Mouse (Mus musculus) small intestine, adult 2 months (tissue): ENCODE data around the gene Cers2. TPM values are rescaled to one million over a fixed set of nuclear protein-coding genes. Genes with fewer than 3 reads are reported as not detected.
A peak's percentile ranks its signal among the peaks of the same experiment; 100 is the strongest.

Source experiments
- H3K27ac ChIP-seq: fragments of 200-500 bp; 2 replicates; pipeline ENCODE4 v1.5.1; 2012; ENCODE audit warnings: low read depth, low read length, control low read depth, inconsistent platforms; ENCODE audit not compliant: insufficient read depth
- H3K27me3 ChIP-seq: fragments of 200-500 bp; 2 replicates; pipeline ENCODE4 v1.6.1; 2012; ENCODE audit warnings: mild to moderate bottlenecking, moderate library complexity, low read length, inconsistent platforms; ENCODE audit not compliant: control insufficient read depth, insufficient read depth
- H3K36me3 ChIP-seq: fragments of 200-500 bp; 2 replicates; pipeline ENCODE4 v1.6.1; 2012; ENCODE audit warnings: mild to moderate bottlenecking, low read length, control low read depth, inconsistent platforms; ENCODE audit not compliant: control insufficient read depth, insufficient read depth
- H3K4me1 ChIP-seq: fragments of 200-500 bp; 2 replicates; pipeline ENCODE4 v1.6.1; 2012; ENCODE audit warnings: low read length, inconsistent platforms, mixed read lengths; ENCODE audit not compliant: control insufficient read depth, insufficient read depth, insufficient read length
- H3K4me3 ChIP-seq: fragments of 200-500 bp; 2 replicates; pipeline ENCODE4 v1.5.1; 2012; ENCODE audit warnings: low read depth, mild to moderate bottlenecking, control low read depth, inconsistent platforms, low read length, moderate library complexity
- CTCF ChIP-seq: fragments of 200-500 bp; IDR thresholded peaks from 2 replicates; pipeline ENCODE4 v1.5.1; 2012; ENCODE audit warnings: low read depth, mild to moderate bottlenecking, control low read depth, inconsistent platforms, low read length, moderate library complexity, mixed read lengths; ENCODE audit not compliant: insufficient replicate concordance, insufficient read length; ENCODE audit errors: extremely low read depth
- POLR2A ChIP-seq: fragments of 200-500 bp; IDR thresholded peaks from 2 replicates; pipeline ENCODE4 v1.6.1; 2012; ENCODE audit warnings: low read depth, mild to moderate bottlenecking, control low read depth, inconsistent platforms, low read length, moderate library complexity
- WGBS: fragments of 180-500 bp; shearing (Covaris S2); methylation state at CpG from one replicate; pipeline ENCODE4 v1.1.7; 2018; 5-methylcytosine and 5-hydroxymethylcytosine counted together
- polyA plus RNA-seq: library from polyadenylated mRNA; depleted of rRNA; stranded (reverse); fragments of >200 nt; gene quantifications from 2 replicates; pipeline ENCODE4 v1.2.3, GENCODE M21; 2012

Cers2 gene
- polyA plus RNA-seq, 1 experiment = 84.0 TPM

DNA sequence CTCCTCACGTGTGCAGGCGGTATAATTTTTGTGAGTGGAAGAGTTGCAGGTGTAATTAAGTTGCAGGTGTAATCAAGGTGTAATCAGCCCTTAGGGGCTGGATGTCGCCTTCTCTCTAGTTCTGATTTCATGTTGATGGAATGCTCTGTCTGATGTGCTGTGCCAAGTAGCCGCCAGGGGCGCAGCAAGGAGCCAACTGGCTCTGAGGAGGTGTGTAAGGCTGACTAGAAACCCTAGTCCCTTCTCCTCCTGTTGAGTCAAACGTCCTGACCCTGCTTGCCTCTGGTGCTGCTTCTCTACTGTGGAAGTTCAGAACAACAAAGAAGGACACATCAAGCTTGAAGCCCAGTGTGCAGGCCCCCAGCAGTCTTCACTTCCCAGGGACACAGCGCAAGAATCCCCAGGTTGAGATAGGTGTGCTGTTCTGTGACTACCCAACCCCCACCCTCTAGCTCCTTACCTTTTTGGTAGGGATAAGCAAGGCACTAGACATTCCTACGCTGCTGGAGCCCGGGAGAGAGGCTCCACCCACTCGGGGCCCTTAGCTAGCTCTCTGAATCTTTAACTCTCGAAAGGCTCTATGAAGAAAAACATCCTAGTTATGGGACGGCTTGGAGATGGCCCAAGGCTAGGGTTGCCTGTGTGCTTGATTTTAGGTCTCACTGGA is 3.0 kb downstream of the Cers2 start:
- Histone ChIP-seq H3K4me1 (peaks cover 26% of the 10 kb centered on the region; the same call in 1 of the 2 replicates), H3K27me3 (no peaks in the 10 kb centered on the region), H3K27ac (peak overlapping the region; percentile 71), H3K4me3 (peak overlapping the region; percentile 21; the same call in 1 of the 2 replicates), H3K36me3 (peaks cover 27% of the 10 kb centered on the region)
- 23% methylated on average over 12 of the region's 12 CpGs for whole genome bisulfite sequencing
- no peak for TF ChIP-seq POLR2A
- TF ChIP-seq CTCF = peak; percentile 70; the same call in 1 of the 2 replicates

DNA sequence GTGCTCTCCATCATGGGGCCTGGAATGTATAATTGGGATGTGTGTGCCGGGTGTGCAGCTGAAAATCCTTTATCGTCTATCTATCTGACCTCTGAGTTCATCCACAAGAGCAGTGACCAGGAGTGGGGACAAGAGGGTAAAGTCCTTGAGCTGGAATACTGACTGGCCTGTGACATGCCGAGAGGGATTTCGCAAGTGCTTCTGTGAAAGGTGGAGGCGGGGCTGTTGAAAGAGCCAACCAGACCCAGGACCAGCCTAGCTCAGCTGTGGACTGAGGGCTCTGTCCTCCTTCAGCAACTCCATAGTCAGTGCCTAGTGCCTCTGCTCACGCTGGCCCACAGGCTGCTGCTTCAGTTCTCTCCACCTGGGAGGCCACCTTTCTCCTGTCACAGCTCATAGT is 4.0 kb downstream of the Cers2 start:
- H3K4me1 ChIP-seq = peaks cover 24% of the 10 kb centered on the region; the same call in 1 of the 2 replicates
- H3K4me3 ChIP-seq = no peak overlapping the region
- H3K36me3 ChIP-seq = peaks cover 35% of the 10 kb centered on the region
- TF ChIP-seq POLR2A = peak; percentile 70; the same call in 1 of the 2 replicates
- TF ChIP-seq CTCF = no peak
- peak overlapping the region; percentile 74 for H3K27ac ChIP-seq
- no peaks in the 10 kb centered on the region for H3K27me3 ChIP-seq
- WGBS = 11% methylated on average over 6 of the region's 6 CpGs

GRCm38 (mm10) chr3:95319110-95319509 is 4.5 kb downstream of the Cers2 start:
- peaks cover 24% of the 10 kb centered on the region; the same call in 1 of the 2 replicates for H3K4me1 ChIP-seq
- H3K4me3 ChIP-seq = no peak overlapping the region
- H3K36me3 ChIP-seq = peaks cover 40% of the 10 kb centered on the region
- TF ChIP-seq CTCF = no peak
- no peak for TF ChIP-seq POLR2A
- WGBS = 28% methylated on average over 2 of the region's 2 CpGs
- no peaks in the 10 kb centered on the region for H3K27me3 ChIP-seq
- peak overlapping the region; percentile 74 for H3K27ac ChIP-seq

- no peak overlapping the region for H3K4me3 ChIP-seq
- no peak overlapping the region for H3K27ac ChIP-seq
- 80% methylated on average over 12 of the region's 12 CpGs for WGBS
Measured at GRCm38 (mm10) chr3:95319701-95320625, 5.4 kb downstream of the Cers2 start.

DNA sequence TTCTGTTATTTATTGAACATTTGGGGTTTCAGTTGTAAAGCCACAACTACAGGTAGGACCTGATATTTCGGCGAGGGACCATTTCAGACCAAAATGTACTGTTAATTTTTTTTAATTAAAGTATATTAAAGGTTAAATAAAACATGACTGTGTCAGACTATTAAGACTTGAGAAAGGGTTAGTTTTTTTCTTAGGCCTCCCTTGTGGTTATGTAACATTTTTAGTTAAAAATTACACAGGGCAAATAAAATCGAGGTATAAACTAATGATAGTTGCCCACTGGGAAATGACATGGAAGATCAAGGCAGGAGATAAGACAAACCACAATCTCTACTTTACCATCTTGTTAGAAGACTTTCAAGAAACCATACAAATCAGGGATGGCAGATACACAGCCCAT is 8.8 kb downstream of the Cers2 start:
- H3K4me3 ChIP-seq = no peak overlapping the region
- H3K4me1 ChIP-seq = peaks cover 6% of the 10 kb centered on the region; the same call in 1 of the 2 replicates
- no peaks in the 10 kb centered on the region for H3K27me3 ChIP-seq
- no peak for TF ChIP-seq CTCF
- TF ChIP-seq POLR2A = no peak
- 58% methylated on average over 3 of the region's 3 CpGs for WGBS
- H3K36me3 ChIP-seq = peaks cover 73% of the 10 kb centered on the region
- no peak overlapping the region for H3K27ac ChIP-seq

More at GRCm38 (mm10) chr3:95319701-95320625, 5.4 kb downstream of the Cers2 start:
- Histone ChIP-seq H3K27me3 (no peaks in the 10 kb centered on the region), H3K4me1 (peaks cover 21% of the 10 kb centered on the region; the same call in 1 of the 2 replicates), H3K36me3 (peaks cover 49% of the 10 kb centered on the region)
- TF ChIP-seq POLR2A (no peak), CTCF (no peak)

DNA sequence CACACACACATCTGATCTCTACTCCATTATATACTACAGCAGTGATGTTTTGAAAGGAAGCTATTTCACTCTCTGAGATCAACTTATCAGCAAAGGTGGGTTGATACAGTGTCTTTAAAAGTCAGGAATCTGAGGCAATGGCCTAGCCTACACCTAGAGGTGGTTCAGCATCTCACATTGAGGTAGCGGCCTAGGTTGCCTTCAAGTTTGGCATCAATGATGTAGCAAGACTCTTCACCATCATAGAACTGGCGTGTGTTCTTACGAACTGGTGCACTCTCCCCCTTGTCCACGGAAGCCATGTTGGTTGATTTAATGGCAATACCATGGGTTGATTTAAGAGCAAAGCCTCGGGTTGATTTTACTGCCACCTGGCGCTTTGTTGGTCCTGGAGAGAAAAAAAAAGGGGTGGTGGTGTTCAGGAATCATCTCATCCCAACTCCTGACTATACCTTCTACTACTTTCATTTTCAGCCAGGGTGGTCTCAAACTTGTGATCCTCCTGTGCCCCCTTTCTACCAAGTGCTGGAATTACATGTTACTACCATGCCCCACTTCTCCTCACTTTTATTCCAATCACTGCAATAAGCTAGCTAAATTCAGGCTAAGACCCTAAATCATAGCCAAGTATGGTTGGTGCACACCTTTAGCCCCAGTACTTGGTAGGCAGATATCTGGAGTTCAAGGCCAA is 10.0 kb downstream of the Cers2 start:
- 91% methylated on average over 6 of the region's 6 CpGs for WGBS
- Histone ChIP-seq H3K36me3 (peaks cover 76% of the 10 kb centered on the region), H3K27ac (no peak overlapping the region), H3K4me3 (no peak overlapping the region), H3K27me3 (no peaks in the 10 kb centered on the region), H3K4me1 (no peaks in the 10 kb centered on the region)
- TF ChIP-seq POLR2A = no peak
- no peak for TF ChIP-seq CTCF

GRCm38 (mm10) chr3:95328803-95329404 is 14.3 kb downstream of the Cers2 start:
- WGBS = 81% methylated on average over 1 of the region's 1 CpGs
- no peaks in the 10 kb centered on the region for H3K27me3 ChIP-seq
- no peak overlapping the region for H3K27ac ChIP-seq
- no peaks in the 10 kb centered on the region for H3K4me1 ChIP-seq
- H3K4me3 ChIP-seq = no peak overlapping the region
- TF ChIP-seq POLR2A = no peak
- no peak for TF ChIP-seq CTCF
- H3K36me3 ChIP-seq = peaks cover 56% of the 10 kb centered on the region
